Mouse (Mus musculus): ENCODE measurements around the gene Cltrn.

DNA sequence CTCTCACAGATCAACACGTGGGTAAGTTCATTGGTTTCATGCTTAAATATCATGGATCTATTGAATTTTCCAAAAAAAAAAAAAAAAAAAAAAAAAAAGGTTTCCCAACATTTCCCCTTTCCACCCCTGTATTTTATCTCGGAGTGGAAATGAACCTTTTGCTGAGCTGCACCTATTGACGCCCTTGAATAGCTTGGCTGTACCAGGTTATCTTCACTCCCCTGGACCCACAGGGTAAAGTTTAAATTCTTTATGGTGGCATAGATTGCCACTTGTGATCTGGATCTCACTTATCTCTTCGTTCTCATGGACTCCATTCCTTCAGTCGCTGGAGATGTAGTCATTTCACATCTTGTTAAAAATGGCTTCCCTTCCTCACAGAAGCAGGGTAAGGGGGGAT lies 66.0 kb downstream of the Cltrn start:
- TF ChIP-seq CTCF (IDR thresholded peaks at IDR 0.05; ENCODE audit: low read depth, low read length) (no peak), POLR2A (IDR thresholded peaks at IDR 0.05; ENCODE audit: extremely low read depth, insufficient read depth, low read length) (no peak)
